15 mouse cellular contexts compared by ENCODE assay signal in genomic region chr3:108368721-108369120, GRCm38 (mm10). TPM values are rescaled to one million over a fixed set of nuclear protein-coding genes. Genes with fewer than 3 reads are reported as not detected.
"Had no signal": no experiment of that assay in that cellular context is flagged by ENCODE, and none has a peak within 500 bp of the region (broad histone marks: within the 10 kb centered on the region; RNA-seq: fewer than 3 reads in every experiment).

No protein-coding gene starts in this region.

- DNase-seq: kidney, adult 8-10 months; kidney, postnatal 25 days; lung, embryonic 14.5 days; lung, postnatal 14 days; midbrain, embryonic 14.5 days; thymus, postnatal 4 days had no signal

- H3K27me3 ChIP-seq: neural tube, embryonic 15.5 days had no signal

- H3K4me3 ChIP-seq: left cerebral cortex, adult 2 months; limb, embryonic 10.5 days; midbrain, embryonic 10.5 days; myocyte; neural tube, embryonic 15.5 days had no signal

- ATAC-seq: inflammation-experienced regulatory T-cells, adult 6 months had no signal

- H3K4me2 ChIP-seq: lung, embryonic 14.5 days; neural tube, embryonic 15.5 days had no signal

- H3K36me3 ChIP-seq: limb, embryonic 10.5 days; midbrain, embryonic 10.5 days; neural tube, embryonic 15.5 days had no signal

- H3K9ac ChIP-seq: lung, embryonic 14.5 days; neural tube, embryonic 15.5 days had no signal

- H3K9me3 ChIP-seq: limb, embryonic 10.5 days; midbrain, embryonic 10.5 days; neural tube, embryonic 15.5 days had no signal

- H3K27ac ChIP-seq: left cerebral cortex, adult 2 months; limb, embryonic 10.5 days; midbrain, embryonic 10.5 days; neural tube, embryonic 15.5 days; stomach, postnatal 0 days had no signal

RNA-seq across cellular contexts. Expression of gene Mybphl, which starts 4.0 kb away (rescaled TPM):
- polyA plus RNA-seq: inflammation-experienced regulatory T-cells, adult 6 months; kidney, embryonic 16.5 days; limb, embryonic 14.5 days; midbrain, embryonic 14.5 days; myocyte; stomach, postnatal 0 days had no signal

RNA-seq across cellular contexts. Expression of gene Celsr2, which starts 46.6 kb away (rescaled TPM):
- polyA plus RNA-seq: myocyte had no signal
